Mouse (Mus musculus): Measurements from ENCODE around the gene Peli2. TPM values are rescaled to one million over a fixed set of nuclear protein-coding genes. Genes with fewer than 3 reads are reported as not detected.

The Peli2 gene
- polyA plus RNA-seq, 2 experiments = 9.1 to 14.5 TPM

GRCm38 (mm10) chr14:48135816-48136345, 15.3 kb downstream of the Peli2 start:
- H3K27me3 ChIP-seq (ENCODE audit: control insufficient read depth, insufficient read depth, low read length) = no peaks in the 10 kb centered on the region
- ATAC-seq (ENCODE audit: low FRiP score, low read depth) (no peak), DNase-seq (ENCODE audit: low spot score) (no peak)
- H3K9ac ChIP-seq (ENCODE audit: low read depth, low read length, severe bottlenecking) = no peak overlapping the region
- H3K27ac ChIP-seq (replicated peaks; ENCODE audit: low read depth, low read length) = no peak overlapping the region
- no peaks in the 10 kb centered on the region for H3K36me3 ChIP-seq (ENCODE audit: control insufficient read depth, insufficient read depth, low read length)
- TF ChIP-seq POLR2A (IDR thresholded peaks at IDR 0.05; ENCODE audit: borderline replicate concordance, extremely low read depth, insufficient read depth, insufficient read length) = no peak
- 68% methylated on average over 11 of the region's 11 CpGs for WGBS
- no peak overlapping the region for H3K4me3 ChIP-seq (replicated peaks; ENCODE audit: low read length)
- no peak overlapping the region for H3K4me2 ChIP-seq (replicated peaks; ENCODE audit: low read depth, low read length, severe bottlenecking)
- H3K9me3 ChIP-seq (ENCODE audit: control insufficient read depth, low read length) = no peaks in the 10 kb centered on the region
- H3K4me1 ChIP-seq (ENCODE audit: control insufficient read depth, insufficient read depth, low read length) = peaks cover 55% of the 10 kb centered on the region

- TF ChIP-seq POLR2A (IDR thresholded peaks at IDR 0.05; ENCODE audit: borderline replicate concordance, extremely low read depth, insufficient read depth, insufficient read length) = no peak
- Histone ChIP-seq H3K4me2 (replicated peaks; ENCODE audit: low read depth, low read length, severe bottlenecking) (no peak overlapping the region), H3K9me3 (ENCODE audit: control insufficient read depth, low read length) (no peaks in the 10 kb centered on the region), H3K4me1 (ENCODE audit: control insufficient read depth, insufficient read depth, low read length) (peaks cover 40% of the 10 kb centered on the region), H3K36me3 (ENCODE audit: control insufficient read depth, insufficient read depth, low read length) (peaks cover 6% of the 10 kb centered on the region; the same call in 1 of the 2 replicates), H3K4me3 (replicated peaks; ENCODE audit: low read length) (no peak overlapping the region), H3K27ac (replicated peaks; ENCODE audit: low read depth, low read length) (no peak overlapping the region), H3K9ac (ENCODE audit: low read depth, low read length, severe bottlenecking) (no peak overlapping the region), H3K27me3 (ENCODE audit: control insufficient read depth, insufficient read depth, low read length) (no peaks in the 10 kb centered on the region)
- 65% methylated on average over 8 of the region's 8 CpGs for WGBS
- no peak for DNase-seq (ENCODE audit: low spot score)
- no peak for ATAC-seq (ENCODE audit: low FRiP score, low read depth)
These were observed 17.1 kb downstream of the Peli2 start for GRCm38 (mm10) chr14:48137731-48138130.

- ATAC-seq (ENCODE audit: low FRiP score, low read depth) (no peak), DNase-seq (ENCODE audit: low spot score) (no peak)
- WGBS = 49% methylated on average over 8 of the region's 8 CpGs
- H3K27me3 ChIP-seq (ENCODE audit: control insufficient read depth, insufficient read depth, low read length) = no peaks in the 10 kb centered on the region
- H3K4me3 ChIP-seq (replicated peaks; ENCODE audit: low read length) = no peak overlapping the region
- no peak overlapping the region for H3K4me2 ChIP-seq (replicated peaks; ENCODE audit: low read depth, low read length, severe bottlenecking)
- H3K36me3 ChIP-seq (ENCODE audit: control insufficient read depth, insufficient read depth, low read length) = peaks cover 6% of the 10 kb centered on the region; the same call in 1 of the 2 replicates
- H3K27ac ChIP-seq (replicated peaks; ENCODE audit: low read depth, low read length) = no peak overlapping the region
- peaks cover 41% of the 10 kb centered on the region for H3K4me1 ChIP-seq (ENCODE audit: control insufficient read depth, insufficient read depth, low read length)
- no peak for TF ChIP-seq POLR2A (IDR thresholded peaks at IDR 0.05; ENCODE audit: borderline replicate concordance, extremely low read depth, insufficient read depth, insufficient read length)
- H3K9me3 ChIP-seq (ENCODE audit: control insufficient read depth, low read length) = no peaks in the 10 kb centered on the region
- H3K9ac ChIP-seq (ENCODE audit: low read depth, low read length, severe bottlenecking) = no peak overlapping the region
These were observed 17.5 kb downstream of the Peli2 start for GRCm38 (mm10) chr14:48138138-48138537.

GRCm38 (mm10) chr14:48139409-48139808, 18.8 kb downstream of the Peli2 start:
- H3K9ac ChIP-seq (ENCODE audit: low read depth, low read length, severe bottlenecking) = no peak overlapping the region
- no peaks in the 10 kb centered on the region for H3K27me3 ChIP-seq (ENCODE audit: control insufficient read depth, insufficient read depth, low read length)
- H3K4me2 ChIP-seq (replicated peaks; ENCODE audit: low read depth, low read length, severe bottlenecking) = no peak overlapping the region
- 91% methylated on average over 3 of the region's 3 CpGs for WGBS
- peaks cover 6% of the 10 kb centered on the region; the same call in 1 of the 2 replicates for H3K36me3 ChIP-seq (ENCODE audit: control insufficient read depth, insufficient read depth, low read length)
- no peak for TF ChIP-seq POLR2A (IDR thresholded peaks at IDR 0.05; ENCODE audit: borderline replicate concordance, extremely low read depth, insufficient read depth, insufficient read length)
- no peaks in the 10 kb centered on the region for H3K9me3 ChIP-seq (ENCODE audit: control insufficient read depth, low read length)
- DNase-seq (ENCODE audit: low spot score) (no peak), ATAC-seq (ENCODE audit: low FRiP score, low read depth) (no peak)
- no peak overlapping the region for H3K4me3 ChIP-seq (replicated peaks; ENCODE audit: low read length)
- peaks cover 35% of the 10 kb centered on the region for H3K4me1 ChIP-seq (ENCODE audit: control insufficient read depth, insufficient read depth, low read length)
- H3K27ac ChIP-seq (replicated peaks; ENCODE audit: low read depth, low read length) = no peak overlapping the region

GRCm38 (mm10) chr14:48141694-48142093, 21.1 kb downstream of the Peli2 start:
- H3K27ac ChIP-seq (replicated peaks; ENCODE audit: low read depth, low read length) = no peak overlapping the region
- H3K4me2 ChIP-seq (replicated peaks; ENCODE audit: low read depth, low read length, severe bottlenecking) = no peak overlapping the region
- WGBS = 69% methylated on average over 8 of the region's 8 CpGs
- H3K4me3 ChIP-seq (replicated peaks; ENCODE audit: low read length) = no peak overlapping the region
- TF ChIP-seq POLR2A (IDR thresholded peaks at IDR 0.05; ENCODE audit: borderline replicate concordance, extremely low read depth, insufficient read depth, insufficient read length) = no peak
- H3K36me3 ChIP-seq (ENCODE audit: control insufficient read depth, insufficient read depth, low read length) = peaks cover 6% of the 10 kb centered on the region; the same call in 1 of the 2 replicates
- no peaks in the 10 kb centered on the region for H3K9me3 ChIP-seq (ENCODE audit: control insufficient read depth, low read length)
- ATAC-seq (ENCODE audit: low FRiP score, low read depth) (no peak), DNase-seq (ENCODE audit: low spot score) (no peak)
- no peak overlapping the region for H3K9ac ChIP-seq (ENCODE audit: low read depth, low read length, severe bottlenecking)
- peaks cover 20% of the 10 kb centered on the region for H3K4me1 ChIP-seq (ENCODE audit: control insufficient read depth, insufficient read depth, low read length)
- H3K27me3 ChIP-seq (ENCODE audit: control insufficient read depth, insufficient read depth, low read length) = no peaks in the 10 kb centered on the region

Measured in limb, embryonic 14.5 days (tissue).